Mouse (Mus musculus) liver, embryonic 15.5 days (tissue): Measurements from ENCODE around the gene Ube4b. TPM values are rescaled to one million over a fixed set of nuclear protein-coding genes. Genes with fewer than 3 reads are reported as not detected.

Source experiments
- ATAC-seq: fragments of 200-750 bp; cut with Nextera tagmentation; 2 replicates; pipeline ENCODE4 v1.8.0; 2017; ENCODE audit warnings: moderate number of reproducible peaks, mild to moderate bottlenecking, moderate library complexity; ENCODE audit not compliant: insufficient read depth
- H3K27ac ChIP-seq: fragments of 300-500 bp; sonication (generic); replicated peaks from 2 replicates; pipeline ENCODE4 v1.5.1; 2015; ENCODE audit warnings: mild to moderate bottlenecking, inconsistent platforms
- H3K27me3 ChIP-seq: fragments of 300-500 bp; sonication (generic); 2 replicates; pipeline ENCODE4 v1.6.1; 2015; ENCODE audit warnings: mild to moderate bottlenecking, inconsistent platforms
- H3K36me3 ChIP-seq: fragments of 300-500 bp; sonication (generic); replicated peaks from 2 replicates; pipeline ENCODE4 v1.6.1; 2015; ENCODE audit warnings: moderate library complexity, mild to moderate bottlenecking, inconsistent platforms
- H3K4me1 ChIP-seq: fragments of 300-500 bp; sonication (generic); replicated peaks from 2 replicates; pipeline ENCODE4 v1.6.1; 2015; ENCODE audit warnings: inconsistent platforms
- H3K4me2 ChIP-seq: fragments of 300-500 bp; sonication (generic); 2 replicates; pipeline ENCODE4 v1.6.1; 2015; ENCODE audit warnings: moderate library complexity, mild to moderate bottlenecking, inconsistent platforms
- H3K4me3 ChIP-seq: fragments of 300-500 bp; sonication (generic); replicated peaks from 2 replicates; pipeline ENCODE4 v1.5.1; 2015; ENCODE audit warnings: mild to moderate bottlenecking, inconsistent platforms
- H3K9ac ChIP-seq: fragments of 300-500 bp; sonication (generic); 2 replicates; pipeline ENCODE4 v1.6.1; 2015; ENCODE audit warnings: moderate library complexity, mild to moderate bottlenecking, inconsistent platforms
- H3K9me3 ChIP-seq: fragments of 300-500 bp; sonication (generic); replicated peaks from 2 replicates; pipeline ENCODE4 v1.6.1; 2016; ENCODE audit warnings: inconsistent platforms
- WGBS: fragments of 180-500 bp; shearing (Covaris S2); methylation state at CpG from one replicate; pipeline ENCODE4 v1.1.7; 2015; ENCODE audit warnings: mixed read lengths; ENCODE audit not compliant: insufficient replicate concordance; 5-methylcytosine and 5-hydroxymethylcytosine counted together
- polyA plus RNA-seq: library from polyadenylated mRNA; unstranded; fragments of >200 nt; fragmentation: Nextera tagmentation; extraction: Ambion mirVana; gene quantifications from 2 replicates; pipeline ENCODE4 v1.2.1, GENCODE M21; 2015

The Ube4b gene
- polyA plus RNA-seq, 1 experiment from 2014 or later, result 10.2 TPM

GRCm38 (mm10) chr4:149394292-149394691 is 32.3 kb downstream of the Ube4b start:
- peaks cover 38% of the 10 kb centered on the region for H3K36me3 ChIP-seq
- H3K27ac ChIP-seq, result no peak overlapping the region
- H3K9me3 ChIP-seq, result no peaks in the 10 kb centered on the region
- ATAC-seq, result no peak
- 56% methylated on average over 4 of the region's 4 CpGs for WGBS
- H3K4me2 ChIP-seq, result no peak overlapping the region
- H3K4me1 ChIP-seq, result peaks cover 39% of the 10 kb centered on the region
- H3K9ac ChIP-seq, result no peak overlapping the region
- H3K27me3 ChIP-seq, result no peaks in the 10 kb centered on the region
- H3K4me3 ChIP-seq, result no peak overlapping the region

DNA sequence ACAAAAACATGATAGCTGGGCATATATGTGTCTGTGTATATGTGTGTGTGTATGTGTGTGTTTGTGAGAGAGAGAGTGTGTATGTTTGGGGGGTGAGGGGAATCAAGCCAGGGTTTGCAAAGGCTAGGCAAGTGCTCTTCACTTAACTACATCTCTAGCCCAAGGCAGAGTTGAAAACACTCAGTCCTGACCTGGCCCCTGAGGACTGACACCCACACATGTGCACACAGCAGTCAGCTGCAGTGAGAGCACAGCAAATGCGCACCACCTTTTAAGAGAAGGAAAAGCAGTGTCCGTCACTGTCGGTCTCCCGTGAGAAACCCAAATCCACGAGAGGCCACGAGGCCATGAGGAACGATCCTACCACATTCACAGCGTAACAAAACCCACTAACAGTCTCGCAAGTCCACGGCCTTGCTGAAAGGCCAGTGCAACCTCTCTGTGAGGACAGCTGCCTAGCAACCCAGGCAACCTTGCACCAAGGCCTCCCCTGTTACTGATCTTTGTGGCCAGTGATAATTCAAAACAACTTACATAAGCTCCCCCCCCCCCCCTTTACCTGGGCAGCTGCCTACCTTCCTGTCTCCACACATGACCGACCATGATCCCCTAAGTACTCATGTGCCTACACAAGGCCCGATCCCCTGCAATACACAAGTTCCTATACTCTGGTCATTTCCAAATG is 33.1 kb downstream of the Ube4b start:
- WGBS, result 83% methylated on average over 12 of the region's 12 CpGs
- no peaks in the 10 kb centered on the region for H3K9me3 ChIP-seq
- no peak overlapping the region for H3K4me2 ChIP-seq
- ATAC-seq, result no peak
- no peak overlapping the region for H3K4me3 ChIP-seq
- peaks cover 30% of the 10 kb centered on the region for H3K4me1 ChIP-seq
- no peaks in the 10 kb centered on the region for H3K27me3 ChIP-seq
- peaks cover 36% of the 10 kb centered on the region for H3K36me3 ChIP-seq
- no peak overlapping the region for H3K9ac ChIP-seq
- H3K27ac ChIP-seq, result 0 out of 2 replicates have a peak overlapping the region, but pooled peaks have one; percentile 19

DNA sequence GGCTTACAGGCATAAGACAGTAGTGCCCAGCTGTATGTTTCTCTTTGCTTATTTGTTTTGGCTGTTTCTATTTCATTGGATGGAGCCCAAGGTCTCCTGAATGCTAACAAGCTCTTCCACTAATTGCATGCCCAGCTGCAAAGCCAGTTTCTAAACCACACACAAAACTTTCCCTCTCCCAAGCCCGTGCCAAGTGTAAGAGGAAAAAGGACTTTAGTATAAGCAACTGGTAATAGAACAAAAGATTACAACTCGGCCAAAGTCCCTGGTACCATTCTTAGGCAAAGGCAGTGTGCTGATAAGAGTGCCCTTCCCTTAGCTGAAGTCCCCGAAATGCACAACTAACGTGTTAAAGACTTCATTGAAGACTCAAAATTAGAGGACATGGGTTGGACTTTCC is 34.2 kb downstream of the Ube4b start:
- Histone ChIP-seq H3K27me3 (no peaks in the 10 kb centered on the region), H3K36me3 (0 out of 2 replicates have a peak, but pooled peaks cover 25% of the 10 kb centered on the region), H3K9ac (no peak overlapping the region), H3K4me1 (peaks cover 22% of the 10 kb centered on the region), H3K27ac (no peak overlapping the region), H3K9me3 (no peaks in the 10 kb centered on the region), H3K4me2 (no peak overlapping the region), H3K4me3 (no peak overlapping the region)
- no peak for ATAC-seq
- WGBS, result 47% methylated on average over 4 of the region's 4 CpGs

- Histone ChIP-seq H3K9me3 (no peaks in the 10 kb centered on the region), H3K27me3 (no peaks in the 10 kb centered on the region), H3K9ac (no peak overlapping the region), H3K27ac (no peak overlapping the region), H3K4me3 (no peak overlapping the region), H3K4me1 (no peaks in the 10 kb centered on the region), H3K36me3 (peaks cover 91% of the 10 kb centered on the region), H3K4me2 (no peak overlapping the region)
- no peak for ATAC-seq
- WGBS, result 80% methylated on average over 7 of the region's 7 CpGs
These were observed 45.5 kb downstream of the Ube4b start for GRCm38 (mm10) chr4:149381001-149381400.

DNA sequence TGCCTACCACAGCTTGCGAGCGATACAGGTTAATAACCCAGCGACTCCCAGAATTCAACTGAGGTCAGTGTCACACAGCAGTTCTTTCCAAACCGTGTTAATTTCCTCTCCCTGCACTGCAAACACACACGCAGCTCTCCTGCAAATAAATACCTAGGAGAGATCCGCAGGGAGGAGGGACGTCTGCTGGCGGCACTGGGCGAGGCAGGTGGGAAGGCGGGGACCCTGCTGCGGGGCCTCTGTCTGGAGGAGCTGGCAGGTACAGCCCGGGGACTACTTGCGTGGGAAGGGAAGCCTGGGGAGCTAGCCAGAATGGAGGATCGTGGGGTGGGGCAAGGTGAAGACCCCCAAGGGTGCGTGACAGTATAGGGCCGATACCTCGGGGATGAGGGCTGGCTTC is 46.7 kb downstream of the Ube4b start:
- Histone ChIP-seq H3K27ac (no peak overlapping the region), H3K36me3 (peaks cover 88% of the 10 kb centered on the region), H3K4me3 (no peak overlapping the region), H3K9ac (no peak overlapping the region), H3K4me1 (no peaks in the 10 kb centered on the region), H3K27me3 (no peaks in the 10 kb centered on the region), H3K4me2 (no peak overlapping the region), H3K9me3 (no peaks in the 10 kb centered on the region)
- no peak for ATAC-seq
- 87% methylated on average over 17 of the region's 17 CpGs for WGBS

GRCm38 (mm10) chr4:149378819-149379218 is 47.7 kb downstream of the Ube4b start:
- Histone ChIP-seq H3K4me1 (no peaks in the 10 kb centered on the region), H3K27me3 (no peaks in the 10 kb centered on the region), H3K9ac (no peak overlapping the region), H3K9me3 (no peaks in the 10 kb centered on the region), H3K4me2 (no peak overlapping the region), H3K27ac (no peak overlapping the region), H3K36me3 (peaks cover 92% of the 10 kb centered on the region), H3K4me3 (no peak overlapping the region)
- 81% methylated on average over 8 of the region's 8 CpGs for WGBS
- ATAC-seq, result no peak

DNA sequence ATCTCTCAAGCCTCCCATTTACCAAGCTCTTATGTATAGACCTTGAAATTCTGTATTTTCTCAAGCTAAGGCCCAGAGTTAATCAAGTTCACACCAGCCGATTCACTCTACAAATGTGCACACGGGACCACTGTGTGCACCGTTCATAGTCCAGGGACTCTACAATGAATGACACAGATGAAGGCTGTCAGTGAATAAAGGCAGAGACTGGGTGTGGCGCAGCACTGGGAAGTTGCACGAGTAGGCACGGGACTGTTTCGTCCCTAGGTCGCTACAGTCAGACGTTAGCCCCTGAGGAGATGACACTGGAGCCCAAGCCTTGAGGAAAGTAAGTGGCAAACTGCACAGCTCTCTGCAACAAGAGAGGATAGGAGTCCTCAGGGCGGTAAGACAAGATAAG is 50.5 kb downstream of the Ube4b start:
- no peaks in the 10 kb centered on the region for H3K4me1 ChIP-seq
- WGBS, result 76% methylated on average over 10 of the region's 10 CpGs
- no peak overlapping the region for H3K9ac ChIP-seq
- H3K36me3 ChIP-seq, result peaks cover 94% of the 10 kb centered on the region
- H3K27ac ChIP-seq, result no peak overlapping the region
- H3K9me3 ChIP-seq, result no peaks in the 10 kb centered on the region
- no peak overlapping the region for H3K4me3 ChIP-seq
- H3K4me2 ChIP-seq, result no peak overlapping the region
- no peak for ATAC-seq
- no peaks in the 10 kb centered on the region for H3K27me3 ChIP-seq

- Histone ChIP-seq H3K27ac (no peak overlapping the region), H3K4me1 (no peaks in the 10 kb centered on the region), H3K4me2 (no peak overlapping the region), H3K27me3 (no peaks in the 10 kb centered on the region), H3K36me3 (peaks cover 93% of the 10 kb centered on the region), H3K9me3 (no peaks in the 10 kb centered on the region), H3K4me3 (no peak overlapping the region), H3K9ac (no peak overlapping the region)
- no peak for ATAC-seq
- 84% methylated on average over 11 of the region's 11 CpGs for WGBS
These were observed 51.9 kb downstream of the Ube4b start for GRCm38 (mm10) chr4:149374662-149375061.

- H3K4me2 ChIP-seq, result no peak overlapping the region
- WGBS, result 83% methylated on average over 9 of the region's 9 CpGs
- no peak overlapping the region for H3K27ac ChIP-seq
- no peak overlapping the region for H3K4me3 ChIP-seq
- H3K36me3 ChIP-seq, result peaks cover 93% of the 10 kb centered on the region
- no peaks in the 10 kb centered on the region for H3K27me3 ChIP-seq
- H3K9ac ChIP-seq, result no peak overlapping the region
- H3K4me1 ChIP-seq, result no peaks in the 10 kb centered on the region
- ATAC-seq, result no peak
- H3K9me3 ChIP-seq, result no peaks in the 10 kb centered on the region
These were observed 52.6 kb downstream of the Ube4b start for GRCm38 (mm10) chr4:149373927-149374326.

- Histone ChIP-seq H3K4me1 (no peaks in the 10 kb centered on the region), H3K27me3 (no peaks in the 10 kb centered on the region), H3K4me3 (no peak overlapping the region), H3K9ac (no peak overlapping the region), H3K36me3 (peaks cover 93% of the 10 kb centered on the region), H3K4me2 (no peak overlapping the region), H3K9me3 (no peaks in the 10 kb centered on the region), H3K27ac (no peak overlapping the region)
- WGBS, result 62% methylated on average over 5 of the region's 5 CpGs
- ATAC-seq, result no peak
These were observed 53.1 kb downstream of the Ube4b start for GRCm38 (mm10) chr4:149373431-149373830.

- no peak overlapping the region for H3K27ac ChIP-seq
- H3K27me3 ChIP-seq, result no peaks in the 10 kb centered on the region
- H3K36me3 ChIP-seq, result peaks cover 82% of the 10 kb centered on the region
- no peak overlapping the region for H3K4me2 ChIP-seq
- no peak overlapping the region for H3K9ac ChIP-seq
- H3K4me1 ChIP-seq, result no peaks in the 10 kb centered on the region
- ATAC-seq, result no peak
- H3K9me3 ChIP-seq, result no peaks in the 10 kb centered on the region
- H3K4me3 ChIP-seq, result no peak overlapping the region
- WGBS, result 87% methylated on average over 12 of the region's 12 CpGs
These were observed 60.7 kb downstream of the Ube4b start for GRCm38 (mm10) chr4:149365702-149366370.
